Mouse (Mus musculus) brain, embryonic 14.5 days (tissue): ENCODE measurements around the gene Myocd.

Source experiments
- CTCF ChIP-seq: fragments of 200-500 bp; IDR thresholded peaks from 2 replicates; pipeline ENCODE4 v1.5.1; 2012; ENCODE audit warnings: inconsistent platforms, mild to moderate bottlenecking, moderate library complexity, borderline replicate concordance; ENCODE audit not compliant: insufficient read depth, insufficient read length; ENCODE audit errors: extremely low read depth
- POLR2A ChIP-seq: fragments of 200-500 bp; IDR thresholded peaks from 2 replicates; pipeline ENCODE4 v1.6.1; 2012; ENCODE audit warnings: mild to moderate bottlenecking, inconsistent platforms, borderline replicate concordance; ENCODE audit not compliant: poor library complexity, insufficient read depth, insufficient read length, severe bottlenecking; ENCODE audit errors: extremely low read depth

- TF ChIP-seq POLR2A (no peak), CTCF (no peak)
Measured at GRCm38 (mm10) chr11:65133661-65134060, 136.1 kb downstream of the Myocd start.
